Mouse (Mus musculus) cerebral cortex, adult 2 months (tissue): Measurements from ENCODE around the gene Olfr1015.

Experiments used
- WGBS: fragments of 180-500 bp; shearing (Covaris S2); methylation state at CpG from one replicate; pipeline ENCODE4 v1.1.7; 2018; 5-methylcytosine and 5-hydroxymethylcytosine counted together

Gene Olfr1015

GRCm38 (mm10) chr2:85781717-85782116 lies at the start of gene Olfr1015:
Olfr1015 (plus strand) TSS chr2:85782017.

GRCm38 (mm10) chr2:85753822-85754221 lies 28.0 kb upstream of the Olfr1015 start:
- WGBS = 81% methylated on average over 4 of the region's 4 CpGs

GRCm38 (mm10) chr2:85762666-85763065 lies 19.2 kb upstream of the Olfr1015 start, which contains the start of gene Olfr1012:
Olfr1012 (minus strand) TSS chr2:85762766.
- 73% methylated on average over 1 of the region's 1 CpGs for WGBS

GRCm38 (mm10) chr2:85766798-85767197 lies 15.0 kb upstream of the Olfr1015 start, which contains the start of gene Olfr1013:
Olfr1013 (plus strand) TSS chr2:85767098.

GRCm38 (mm10) chr2:85772413-85772812 lies 9.4 kb upstream of the Olfr1015 start, which contains the start of gene Olfr1014:
Olfr1014 (plus strand) TSS chr2:85772713.

GRCm38 (mm10) chr2:85792331-85792730 lies 10.5 kb downstream of the Olfr1015 start:
- 34% methylated on average over 2 of the region's 2 CpGs for WGBS

GRCm38 (mm10) chr2:85802444-85802843 lies 20.6 kb downstream of the Olfr1015 start, which contains the start of gene Olfr1016:
Olfr1016 (minus strand) TSS chr2:85802544.
- 92% methylated on average over 2 of the region's 2 CpGs for WGBS

- 90% methylated on average over 4 of the region's 4 CpGs for WGBS
Observed at GRCm38 (mm10) chr2:85804501-85804900, 22.7 kb downstream of the Olfr1015 start.

GRCm38 (mm10) chr2:85818179-85818578 lies 36.4 kb downstream of the Olfr1015 start, which contains the start of gene Olfr1018:
Olfr1018 (plus strand) TSS chr2:85818479.

